Mouse (Mus musculus): ENCODE data around the gene Slc16a7.

DNA sequence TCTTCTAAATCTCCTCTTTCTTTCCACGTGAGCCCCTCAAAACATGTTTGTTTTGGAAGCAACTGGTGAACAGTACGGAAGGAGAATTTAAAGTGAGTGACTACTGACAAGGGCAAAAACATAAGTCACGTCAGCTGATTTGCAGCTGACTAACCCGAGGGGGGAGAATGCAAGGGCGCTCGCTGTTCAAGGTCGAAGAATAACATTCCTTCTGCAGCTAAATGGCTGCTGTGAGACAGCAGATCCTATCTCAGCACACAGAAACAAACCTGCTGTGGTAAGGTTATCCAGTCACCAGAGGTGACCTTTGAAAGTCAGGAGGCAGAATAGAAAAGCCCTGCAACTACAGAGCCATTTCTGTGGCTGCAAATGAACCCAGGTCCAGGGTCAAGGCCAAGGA, 47.1 kb downstream of the Slc16a7 start:
- TF ChIP-seq FOSL1 (IDR thresholded peaks at IDR 0.05; ENCODE audit: insufficient read depth, low read length, poor library complexity, severe bottlenecking) (no peak), CTCF (IDR thresholded peaks at IDR 0.05; ENCODE audit: control insufficient read depth, insufficient read depth, insufficient read length) (no peak), MAX (IDR thresholded peaks at IDR 0.05) (no peak), CEBPB (IDR thresholded peaks at IDR 0.05; ENCODE audit: low read depth) (no peak), USF1 (IDR thresholded peaks at IDR 0.05; ENCODE audit: low read depth) (no peak), MYOG (IDR thresholded peaks at IDR 0.05; ENCODE audit: control insufficient read depth, extremely low read depth, insufficient read length) (no peak)

Data from C2C12 (cell line).